Mouse (Mus musculus) olfactory bulb, adult 2 months (tissue): ENCODE measurements at regions not wholly inside any gene's neighbourhood (a gene's known extent, or its start where the extent isn't known, plus 50 kb on each side); places are given as distances from the start of the nearest gene placed in this dataset.

Experiments used
- H3K27ac ChIP-seq: fragments of 200-500 bp; 2 replicates; pipeline ENCODE4 v1.5.1; 2012; ENCODE audit warnings: low read depth, low read length; ENCODE audit not compliant: insufficient read depth
- H3K4me1 ChIP-seq: fragments of 200-500 bp; 2 replicates; pipeline ENCODE4 v1.6.1; 2012; ENCODE audit warnings: low read length; ENCODE audit not compliant: control insufficient read depth, insufficient read depth
- H3K4me3 ChIP-seq: fragments of 200-500 bp; 2 replicates; pipeline ENCODE4 v1.5.1; 2012; ENCODE audit warnings: mild to moderate bottlenecking, low read depth, low read length, moderate library complexity; ENCODE audit not compliant: insufficient read depth
- CTCF ChIP-seq: fragments of 200-500 bp; IDR thresholded peaks from 2 replicates; pipeline ENCODE4 v1.5.1; 2012; ENCODE audit warnings: low read depth, mild to moderate bottlenecking, low read length, moderate library complexity; ENCODE audit not compliant: insufficient read depth
- POLR2A ChIP-seq: fragments of 200-500 bp; IDR thresholded peaks from 2 replicates; pipeline ENCODE4 v1.6.1; 2012; ENCODE audit warnings: mild to moderate bottlenecking, low read depth, low read length, moderate library complexity; ENCODE audit not compliant: insufficient read depth
- WGBS: fragments of 180-500 bp; shearing (Covaris S2); methylation state at CpG from one replicate; pipeline ENCODE4 v1.1.7; 2018; 5-methylcytosine and 5-hydroxymethylcytosine counted together

- no peak overlapping the region for H3K4me3 ChIP-seq
- H3K27ac ChIP-seq: no peak overlapping the region
- TF ChIP-seq POLR2A: no peak
- TF ChIP-seq CTCF: no peak
- no peaks in the 10 kb centered on the region for H3K4me1 ChIP-seq
- 75% methylated on average over 7 of the region's 7 CpGs for WGBS
These were observed 375.9 kb upstream of the 4933412E24Rik start for GRCm38 (mm10) chr15:60392267-60392666.

GRCm38 (mm10) chr15:60390336-60390735 is 373.9 kb upstream of the 4933412E24Rik start:
- 52% methylated on average over 1 of the region's 1 CpGs for WGBS
- no peak for TF ChIP-seq POLR2A
- no peak for TF ChIP-seq CTCF
- Histone ChIP-seq H3K4me3 (no peak overlapping the region), H3K27ac (no peak overlapping the region), H3K4me1 (no peaks in the 10 kb centered on the region)

- TF ChIP-seq CTCF (no peak), POLR2A (no peak)
- WGBS: 84% methylated on average over 2 of the region's 2 CpGs
- no peaks in the 10 kb centered on the region for H3K4me1 ChIP-seq
- no peak overlapping the region for H3K4me3 ChIP-seq
- H3K27ac ChIP-seq: no peak overlapping the region
These were observed 371.5 kb upstream of the 4933412E24Rik start for GRCm38 (mm10) chr15:60387962-60388361.
